Mouse (Mus musculus): ENCODE results near the gene Dcaf5.

DNA sequence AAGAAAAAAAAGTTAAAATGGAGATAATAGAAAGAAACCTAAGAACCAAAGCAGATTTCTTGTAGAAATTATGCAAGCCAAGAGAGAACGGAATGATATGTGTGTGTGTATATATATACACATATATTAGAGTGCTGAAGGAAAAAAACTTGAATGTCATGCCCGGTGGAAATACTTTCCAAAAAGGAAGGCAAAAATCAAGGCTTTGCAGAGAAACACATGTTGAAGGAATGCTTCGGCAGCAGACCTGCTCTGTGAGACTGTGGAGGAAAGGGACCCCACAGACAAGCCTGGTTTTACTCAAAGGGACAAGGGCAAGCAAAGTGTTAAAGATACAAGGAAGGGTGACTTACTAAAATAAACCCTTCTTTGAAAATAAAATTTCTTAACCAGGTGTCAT, 128.8 kb downstream of the Dcaf5 start:
- TF ChIP-seq POLR2A (IDR thresholded peaks at IDR 0.05; ENCODE audit: control insufficient read depth, extremely low read depth, insufficient read depth, low read length, poor library complexity) (no peak), CTCF (IDR thresholded peaks at IDR 0.05; ENCODE audit: borderline replicate concordance, control insufficient read depth, extremely low read depth, insufficient read depth, low read length, poor library complexity) (no peak)

Measured in thymus, adult 2 months (tissue).